In the genomic region with DNA sequence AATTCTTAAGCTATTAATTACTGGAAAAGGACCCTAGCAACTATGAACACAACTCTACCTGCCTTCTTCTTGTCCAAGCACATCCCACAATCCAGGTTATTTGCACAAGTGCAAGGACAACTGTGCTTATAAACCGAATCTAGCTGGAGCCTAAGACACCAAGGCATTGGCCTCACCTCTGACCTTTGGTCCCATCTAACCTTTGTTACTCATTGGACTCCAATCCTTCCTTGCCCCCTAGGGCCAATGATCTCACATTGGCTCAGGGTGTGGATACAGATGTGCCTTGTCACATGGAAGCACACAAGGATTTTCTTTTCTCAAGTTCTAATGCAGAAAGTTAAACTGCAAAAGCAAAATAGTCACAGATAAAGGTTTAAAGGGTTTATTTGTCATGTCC, we compare ENCODE assay signal across 20 mouse cellular contexts.
DNase-seq lines count a peak whose midpoint lies in the region; ATAC-seq lines count a peak whose summit lies in the region.
"Had no signal": no experiment of that assay in that cellular context is flagged by ENCODE, and none has a peak within 500 bp of the region (broad histone marks: within the 10 kb centered on the region; RNA-seq: fewer than 3 reads in every experiment).

No protein-coding gene starts in this region.

- no peak for DNase-seq in hindbrain, embryonic 10.5 days (ENCODE audit: low spot score)
- no peak for DNase-seq in hindbrain, embryonic 11.5 days (ENCODE audit: low spot score)
- no peak for DNase-seq in midbrain, embryonic 14.5 days
- no peak for DNase-seq in midbrain, embryonic 10.5 days (ENCODE audit: low spot score)
- DNase-seq in cerebellum, postnatal 10 days: no peak
- no peak for DNase-seq in right cerebral cortex, postnatal 36 days (ENCODE audit: low spot score in 2 of 2)
- DNase-seq: adrenal gland, postnatal 36 days; cerebellum, adult 11-12 months; cerebellum, postnatal 36 days; gastrocnemius, postnatal 10 days; heart, adult 18-20 months; heart, postnatal 36 days; lung, adult 2 months; retina, postnatal 1 day; right cerebral cortex, postnatal 4 days had no signal

- H3K27ac ChIP-seq in hindbrain, embryonic 10.5 days: 0 out of 2 replicates have a peak overlapping the region, but pooled peaks have one; percentile 12
- no peak overlapping the region for H3K27ac ChIP-seq in hindbrain, embryonic 11.5 days (ENCODE audit: low read depth, low read length)
- H3K27ac ChIP-seq in midbrain, embryonic 14.5 days (replicated peaks; ENCODE audit: low read depth, low read length): peak overlapping the region; percentile 65
- H3K27ac ChIP-seq in midbrain, embryonic 10.5 days (replicated peaks): no peak overlapping the region
- H3K27ac ChIP-seq in hindbrain, embryonic 16.5 days (ENCODE audit: low read depth, low read length): peak overlapping the region; percentile 69; the same call in 1 of the 2 replicates
- H3K27ac ChIP-seq: intestine, embryonic 15.5 days; stomach, postnatal 0 days had no signal

- no peak overlapping the region for H3K9ac ChIP-seq in hindbrain, embryonic 11.5 days (ENCODE audit: low read depth, low read length)
- H3K9ac ChIP-seq in midbrain, embryonic 14.5 days (replicated peaks; ENCODE audit: low read length): no peak overlapping the region
- no peak overlapping the region for H3K9ac ChIP-seq in hindbrain, embryonic 16.5 days (ENCODE audit: low read depth, low read length)
- H3K9ac ChIP-seq: intestine, embryonic 15.5 days had no signal

- H3K4me2 ChIP-seq in hindbrain, embryonic 11.5 days (replicated peaks; ENCODE audit: low read depth, low read length): no peak overlapping the region
- no peak overlapping the region for H3K4me2 ChIP-seq in midbrain, embryonic 14.5 days (ENCODE audit: low read length)
- no peak overlapping the region for H3K4me2 ChIP-seq in hindbrain, embryonic 16.5 days (ENCODE audit: low read length)
- H3K4me2 ChIP-seq: intestine, embryonic 15.5 days; liver, embryonic 11.5 days had no signal

- no peak for ATAC-seq in hindbrain, embryonic 11.5 days (ENCODE audit: low FRiP score)
- no peak for ATAC-seq in midbrain, embryonic 14.5 days (ENCODE audit: low FRiP score, low TSS enrichment)
- no peak for ATAC-seq in hindbrain, embryonic 16.5 days
- ATAC-seq: intestine, embryonic 15.5 days had no signal

- no peaks in the 10 kb centered on the region for H3K27me3 ChIP-seq in hindbrain, embryonic 10.5 days (ENCODE audit: insufficient read depth, poor library complexity, severe bottlenecking)
- no peaks in the 10 kb centered on the region for H3K27me3 ChIP-seq in hindbrain, embryonic 11.5 days (ENCODE audit: control insufficient read depth, insufficient read depth, low read length)
- no peaks in the 10 kb centered on the region for H3K27me3 ChIP-seq in midbrain, embryonic 14.5 days (ENCODE audit: control insufficient read depth, insufficient read depth, low read length)
- no peaks in the 10 kb centered on the region; the same call in 1 of the 2 replicates for H3K27me3 ChIP-seq in midbrain, embryonic 10.5 days (ENCODE audit: low read depth, poor library complexity, severe bottlenecking)
- no peaks in the 10 kb centered on the region for H3K27me3 ChIP-seq in hindbrain, embryonic 16.5 days (replicated peaks; ENCODE audit: control insufficient read depth, insufficient read depth, low read length)
- H3K27me3 ChIP-seq: intestine, embryonic 15.5 days had no signal

- no peak overlapping the region for H3K4me3 ChIP-seq in hindbrain, embryonic 10.5 days
- no peak overlapping the region for H3K4me3 ChIP-seq in hindbrain, embryonic 11.5 days (ENCODE audit: low read depth, low read length)
- no peak overlapping the region for H3K4me3 ChIP-seq in midbrain, embryonic 14.5 days (replicated peaks; ENCODE audit: low read depth, low read length)
- no peak overlapping the region for H3K4me3 ChIP-seq in midbrain, embryonic 10.5 days
- H3K4me3 ChIP-seq in hindbrain, embryonic 16.5 days (ENCODE audit: low read length): no peak overlapping the region
- H3K4me3 ChIP-seq: intestine, embryonic 15.5 days; myocyte had no signal

- H3K4me1 ChIP-seq in hindbrain, embryonic 10.5 days (replicated peaks): peaks cover 24% of the 10 kb centered on the region
- H3K4me1 ChIP-seq in hindbrain, embryonic 11.5 days (replicated peaks; ENCODE audit: control insufficient read depth, insufficient read depth, low read length): 0 out of 2 replicates have a peak, but pooled peaks cover 9% of the 10 kb centered on the region
- H3K4me1 ChIP-seq in midbrain, embryonic 14.5 days (ENCODE audit: control insufficient read depth, insufficient read depth, low read length): peaks cover 43% of the 10 kb centered on the region
- peaks cover 45% of the 10 kb centered on the region for H3K4me1 ChIP-seq in midbrain, embryonic 10.5 days
- H3K4me1 ChIP-seq in hindbrain, embryonic 16.5 days (ENCODE audit: control insufficient read depth, insufficient read depth, low read depth, low read length): peaks cover 21% of the 10 kb centered on the region

- no peaks in the 10 kb centered on the region for H3K36me3 ChIP-seq in hindbrain, embryonic 10.5 days
- H3K36me3 ChIP-seq in hindbrain, embryonic 11.5 days (ENCODE audit: control insufficient read depth, insufficient read depth, low read length): no peaks in the 10 kb centered on the region
- H3K36me3 ChIP-seq in midbrain, embryonic 14.5 days (ENCODE audit: control insufficient read depth, insufficient read depth, low read length): 0 out of 2 replicates have a peak, but pooled peaks cover 3% of the 10 kb centered on the region
- no peaks in the 10 kb centered on the region for H3K36me3 ChIP-seq in midbrain, embryonic 10.5 days
- no peaks in the 10 kb centered on the region for H3K36me3 ChIP-seq in hindbrain, embryonic 16.5 days (ENCODE audit: control insufficient read depth, insufficient read depth, low read length)
- H3K36me3 ChIP-seq: intestine, embryonic 15.5 days had no signal

- no peaks in the 10 kb centered on the region for H3K9me3 ChIP-seq in hindbrain, embryonic 10.5 days
- no peaks in the 10 kb centered on the region for H3K9me3 ChIP-seq in hindbrain, embryonic 11.5 days (ENCODE audit: control insufficient read depth, low read length)
- H3K9me3 ChIP-seq in midbrain, embryonic 14.5 days (ENCODE audit: control insufficient read depth, low read length): no peaks in the 10 kb centered on the region
- no peaks in the 10 kb centered on the region for H3K9me3 ChIP-seq in midbrain, embryonic 10.5 days (replicated peaks)
- H3K9me3 ChIP-seq in hindbrain, embryonic 16.5 days (ENCODE audit: control insufficient read depth, low read length): no peaks in the 10 kb centered on the region
- H3K9me3 ChIP-seq: intestine, embryonic 15.5 days had no signal

- WGBS in hindbrain, embryonic 10.5 days: 74% methylated on average over 1 of the region's 1 CpGs
- 85% methylated on average over 1 of the region's 1 CpGs for WGBS in hindbrain, embryonic 11.5 days
- WGBS in midbrain, embryonic 14.5 days: 67% methylated on average over 1 of the region's 1 CpGs
- 63% methylated on average over 1 of the region's 1 CpGs for WGBS in midbrain, embryonic 10.5 days
- WGBS in hindbrain, embryonic 16.5 days: 88% methylated on average over 1 of the region's 1 CpGs

Comparison
In these comparisons a context has a peak if more than half of its experiments do, and no peak if none do; other contexts are left out.
1. H3K27ac ChIP-seq: peak in hindbrain, embryonic 10.5 days (single experiment), midbrain, embryonic 14.5 days (single experiment) and hindbrain, embryonic 16.5 days (single experiment); none in hindbrain, embryonic 11.5 days (single experiment) and midbrain, embryonic 10.5 days (single experiment).